Mouse (Mus musculus): Measurements from ENCODE around the gene Haus6. TPM values are rescaled to one million over a fixed set of nuclear protein-coding genes. Genes with fewer than 3 reads are reported as not detected.
A peak's percentile ranks its signal among the peaks of the same experiment; 100 is the strongest.
"Not testable (repeated sequence)": the region's sequence is repeated elsewhere in the genome, so short reads cannot be mapped to it uniquely, and the experiment has no call there.

The Haus6 gene
- 1 to 10 TPM; 7.3 to 8.2 TPM for total RNA-seq (2021)
- long read RNA-seq, experiment 1, partial matches to known transcripts = 0 of 2 reads
- long read RNA-seq, experiment 1, other reads (novel, unspliced or antisense) = 2 of 2 reads
- long read RNA-seq, experiment 2, full-length matches to known transcripts = 2 of 2 reads
- long read RNA-seq, experiment 2, partial matches to known transcripts = 0 of 2 reads
- long read RNA-seq, experiment 2, other reads (novel, unspliced or antisense) = 0 of 2 reads

DNA sequence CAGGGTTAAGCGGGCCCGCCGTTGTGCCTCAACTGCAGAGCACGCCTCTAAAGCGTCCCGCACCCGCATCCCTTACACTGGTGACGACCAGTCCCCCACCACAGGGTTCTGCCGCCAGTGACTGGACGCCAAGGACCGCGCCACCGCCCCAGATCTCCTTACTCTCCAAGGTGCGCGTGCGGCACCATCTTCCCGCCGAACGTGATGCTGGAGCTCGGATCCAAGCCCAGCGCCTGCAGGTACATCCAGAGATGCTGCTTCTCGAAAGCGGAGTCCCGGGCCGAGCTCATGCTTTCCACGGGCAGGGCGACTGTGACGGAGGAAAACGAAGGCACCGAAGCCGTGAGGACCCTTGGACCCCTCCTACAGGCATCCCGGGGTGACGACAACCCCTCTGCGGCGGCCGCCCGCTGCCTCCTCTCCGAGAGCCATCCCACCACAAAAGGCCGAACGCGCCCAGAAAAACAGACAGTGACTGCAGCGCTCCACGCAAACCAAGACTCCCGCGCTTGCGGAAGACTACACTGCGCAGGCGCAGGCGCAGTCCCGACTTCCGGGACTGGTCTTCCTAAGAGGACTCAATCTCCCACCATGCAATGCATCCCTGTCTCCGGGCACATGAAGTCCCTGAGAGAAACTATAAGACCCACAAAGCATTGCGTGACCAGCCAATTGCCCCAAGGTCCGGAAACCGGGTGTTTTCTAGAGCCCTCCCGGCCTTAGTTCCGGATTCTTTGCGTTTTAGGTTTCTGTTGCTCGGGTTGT, at the start of gene Haus6:
Haus6 (minus strand) TSS at position 532 of the 765 bp plus-strand sequence.
- peak; percentile 84 to 96 for DNase-seq (ENCODE audit: low spot score in 2 of 2)

DNA sequence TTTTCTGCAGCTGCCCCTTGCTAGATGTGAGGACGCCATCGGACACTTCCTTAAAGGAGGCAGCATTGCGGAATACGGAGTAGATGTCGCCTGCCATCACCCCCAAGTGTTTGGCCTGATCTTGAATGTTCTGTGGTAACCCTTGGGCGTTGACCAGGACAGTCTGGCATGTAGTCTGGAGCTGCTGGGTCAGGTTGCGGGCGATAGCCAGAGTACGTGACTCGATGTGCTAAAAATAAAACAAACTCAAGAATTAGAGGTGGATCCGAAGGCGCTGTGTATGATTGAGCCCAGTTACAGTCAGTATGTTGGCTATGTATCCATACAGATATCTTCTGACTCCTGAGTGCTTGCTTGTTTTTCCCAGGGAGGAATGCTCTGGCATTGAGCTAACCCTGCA, 45.3 kb upstream of the Haus6 start:
- DNase-seq (ENCODE audit: low spot score in 2 of 2) = no peak

DNA sequence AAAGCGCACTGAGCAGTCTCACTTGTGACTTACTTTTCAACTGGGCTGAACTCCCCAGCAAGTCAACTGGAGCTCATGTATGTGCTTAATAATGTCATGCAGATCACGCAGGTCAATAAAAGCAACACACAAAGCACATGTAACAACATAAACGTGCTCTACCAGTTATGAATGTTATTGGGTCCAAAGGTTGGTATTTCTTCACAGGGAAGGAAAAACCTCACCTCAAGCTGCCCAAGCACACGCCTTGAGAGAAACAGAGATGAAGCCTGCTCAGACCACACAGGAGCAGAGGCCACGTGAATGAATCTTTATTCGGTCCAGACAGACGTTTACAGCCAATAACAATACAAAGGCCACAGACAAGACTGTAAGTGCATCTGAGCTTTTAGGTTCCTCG, 44.6 kb upstream of the Haus6 start:
- DNase-seq (ENCODE audit: low spot score in 2 of 2) = not testable (repeated sequence)

DNA sequence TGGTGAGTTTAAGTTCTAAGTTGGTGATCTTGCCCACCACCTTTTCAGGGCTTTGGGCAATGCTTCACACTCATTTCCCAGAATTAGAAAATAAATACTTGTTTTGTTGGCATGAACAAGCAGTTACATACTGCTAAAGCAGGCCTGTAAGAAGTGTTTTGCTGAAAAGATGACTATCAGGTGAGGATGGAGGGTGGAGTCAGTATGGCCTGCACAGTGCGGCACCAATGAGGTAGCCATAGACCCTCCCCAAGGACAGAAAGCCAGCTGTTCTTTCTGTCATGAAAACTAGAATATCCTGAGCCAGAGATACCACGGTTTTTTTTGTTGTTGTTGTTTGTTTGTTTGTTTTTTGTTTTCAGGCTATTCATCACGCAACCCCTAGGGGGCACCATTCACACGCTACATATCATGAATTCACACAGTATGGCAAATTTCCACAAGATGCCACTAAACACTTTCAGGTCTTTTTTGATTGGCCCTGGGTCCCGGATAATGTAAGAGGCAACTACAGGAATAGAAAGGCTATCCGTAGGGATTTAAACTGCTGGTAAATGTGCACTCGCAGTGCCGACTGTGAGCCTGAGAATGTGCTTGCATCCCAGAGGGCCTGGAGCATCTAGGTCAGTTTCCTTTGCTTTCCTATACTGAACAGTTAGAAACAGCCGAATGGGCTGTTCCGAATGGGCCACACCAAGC, 40.0 kb upstream of the Haus6 start:
- DNase-seq (ENCODE audit: low spot score in 2 of 2) = no peak

DNA sequence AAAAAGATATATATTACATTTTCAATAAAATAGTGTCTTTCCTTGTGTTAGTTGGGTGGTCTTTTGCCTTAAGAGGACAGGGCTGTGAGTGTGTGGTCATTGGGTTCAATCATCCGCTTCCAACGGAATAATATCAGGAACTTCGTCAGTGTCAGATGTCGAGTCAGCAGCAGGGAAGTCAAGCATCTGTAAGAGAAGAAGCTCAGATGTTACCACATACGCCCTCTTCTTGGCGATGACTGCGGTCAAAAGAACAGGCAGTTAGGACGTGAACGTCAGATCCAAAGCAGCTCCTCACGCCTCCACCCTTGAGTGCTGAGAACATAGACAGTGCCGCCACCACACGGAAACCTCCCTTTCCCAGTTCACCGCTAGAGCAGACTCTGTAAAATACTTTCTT, 36.5 kb upstream of the Haus6 start:
- not testable (repeated sequence) for DNase-seq (ENCODE audit: low spot score in 2 of 2)

DNA sequence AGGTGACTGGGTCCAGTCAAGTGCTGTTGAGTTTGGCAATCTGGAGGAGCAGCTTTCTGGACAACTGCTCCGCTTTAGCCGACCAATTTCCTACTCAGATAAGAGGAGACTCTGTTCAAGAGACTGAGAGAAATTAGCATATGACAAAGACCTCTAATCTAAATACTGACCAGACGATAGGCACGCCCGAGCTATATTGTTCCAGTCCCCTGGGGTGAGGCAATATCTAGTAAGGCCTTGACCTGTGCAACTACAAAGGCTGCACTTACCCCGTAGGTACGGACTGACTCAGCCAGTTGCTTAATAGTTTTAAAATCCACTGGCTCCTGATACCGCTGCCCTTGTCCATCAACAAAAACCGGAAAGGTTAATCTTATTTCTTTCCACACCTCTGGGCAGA, 25.7 kb upstream of the Haus6 start:
- not testable (repeated sequence) for DNase-seq (ENCODE audit: low spot score in 2 of 2)

DNA sequence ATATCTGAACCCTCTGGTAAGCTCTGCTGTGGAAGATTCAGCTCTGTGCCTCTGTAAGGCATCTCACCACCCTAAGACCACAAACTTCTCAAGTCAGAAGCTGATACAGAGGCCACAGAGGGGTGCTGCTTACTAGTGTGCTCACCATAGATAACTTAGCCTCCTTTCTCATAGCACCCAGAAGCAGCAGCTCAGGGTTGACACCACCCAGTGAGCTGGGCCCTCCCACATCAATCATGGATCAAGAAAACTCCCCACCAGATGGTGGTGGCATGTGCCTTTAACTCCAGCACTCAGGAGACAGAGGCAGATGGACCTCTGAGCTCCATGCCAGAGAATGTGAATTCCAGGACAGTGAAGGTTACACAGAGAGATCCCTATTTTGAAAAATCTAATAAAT, 23.0 kb upstream of the Haus6 start:
- not testable (repeated sequence) for DNase-seq (ENCODE audit: low spot score in 2 of 2)

DNA sequence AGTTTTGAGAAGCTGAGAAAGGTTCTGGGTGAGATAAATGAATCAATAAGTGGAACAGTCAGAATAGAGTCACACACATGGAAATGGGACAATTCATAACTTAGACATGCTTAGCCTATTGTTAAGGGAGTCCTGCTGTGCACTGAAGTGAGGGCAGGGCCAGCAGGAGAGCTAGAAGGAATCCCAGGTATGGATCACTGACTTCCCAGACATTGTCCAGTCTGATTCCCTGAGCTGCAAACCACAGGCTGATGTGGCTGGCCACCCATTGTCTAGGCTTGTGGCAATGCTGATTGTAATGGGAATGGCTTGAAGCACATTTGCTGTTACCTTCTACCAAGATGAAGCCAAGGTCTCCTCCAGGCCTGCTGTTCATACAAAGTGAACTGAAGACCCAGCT, 22.5 kb upstream of the Haus6 start:
- not testable (repeated sequence) for DNase-seq (ENCODE audit: low spot score in 2 of 2)

DNA sequence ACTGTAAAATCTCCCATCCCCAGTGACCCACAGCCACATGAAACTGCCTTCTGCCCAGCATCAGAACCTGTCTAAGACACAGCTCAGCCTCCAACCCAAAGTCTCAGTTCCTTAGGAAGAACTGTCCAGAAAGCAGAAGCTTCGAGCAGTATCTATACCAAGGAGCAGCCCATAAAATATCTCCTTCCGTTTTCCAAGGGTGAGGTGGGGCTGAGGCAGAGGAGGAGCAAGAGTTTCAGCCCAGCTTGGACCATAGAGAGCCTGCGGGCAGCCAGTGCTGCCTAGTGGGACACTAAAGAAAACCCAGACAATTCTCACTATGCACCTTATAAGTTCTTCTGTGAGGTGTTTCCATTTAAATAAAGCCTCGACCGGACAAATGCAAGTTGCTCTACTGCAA, 20.7 kb upstream of the Haus6 start:
- DNase-seq (ENCODE audit: low spot score in 2 of 2) = not testable (repeated sequence)

DNA sequence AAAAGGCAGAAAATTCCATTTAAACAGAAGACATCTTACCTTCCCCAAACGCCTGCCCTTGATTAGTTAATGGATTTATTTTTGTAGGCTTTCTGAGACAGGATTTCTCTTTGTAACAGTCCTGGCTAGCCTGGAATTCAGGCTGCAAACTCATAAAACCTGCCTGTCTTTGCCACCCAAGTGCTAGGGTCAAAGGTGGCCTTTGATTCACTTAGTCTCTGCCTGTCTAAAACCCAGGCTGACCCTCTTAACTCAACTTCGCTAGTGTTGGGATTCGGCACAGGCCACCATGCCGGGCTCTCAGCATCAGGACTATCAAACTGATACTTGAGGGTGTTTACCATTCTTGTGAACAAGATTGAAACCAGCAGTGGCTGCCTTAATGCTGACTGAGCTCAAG, 20.0 kb upstream of the Haus6 start:
- DNase-seq (ENCODE audit: low spot score in 2 of 2) = no peak

DNA sequence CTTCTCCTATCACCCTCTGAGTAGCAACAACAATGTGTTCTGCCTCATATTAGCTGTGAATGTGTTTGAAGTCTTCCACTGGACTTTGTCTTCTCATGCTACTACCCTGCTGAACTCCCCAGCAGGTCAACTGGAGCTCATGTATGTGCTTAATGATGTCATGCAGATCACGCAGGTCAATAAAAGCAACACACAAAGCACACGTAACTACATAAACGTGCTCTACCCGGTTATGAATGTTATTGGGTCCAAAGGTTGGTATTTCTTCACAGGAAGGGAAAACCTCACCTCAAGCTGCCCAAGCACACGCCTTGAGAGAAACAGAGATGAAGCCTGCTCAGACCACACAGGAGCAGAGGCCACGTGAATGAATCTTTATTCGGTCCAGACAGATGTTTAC, 14.6 kb upstream of the Haus6 start:
- DNase-seq (ENCODE audit: low spot score in 2 of 2) = not testable (repeated sequence)

DNA sequence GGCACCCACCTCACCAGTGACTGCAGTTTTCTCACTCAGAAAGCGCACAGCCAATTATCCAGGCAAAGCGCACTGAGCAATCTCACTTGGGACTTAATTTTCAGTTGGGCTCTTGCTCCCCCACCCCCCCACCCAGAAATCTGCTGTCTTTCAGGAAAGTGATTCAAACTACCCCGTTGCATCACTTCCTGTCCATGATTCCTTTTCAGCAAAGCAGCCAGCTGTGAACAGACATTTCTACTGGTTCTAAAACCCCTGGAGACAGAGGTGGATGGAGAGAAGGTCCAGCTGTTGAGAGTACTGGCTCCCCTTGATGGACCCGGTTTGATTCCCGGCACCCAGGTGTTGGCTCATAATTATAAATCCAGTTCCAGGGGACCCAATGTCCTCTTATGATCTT, 13.6 kb upstream of the Haus6 start:
- no peak for DNase-seq (ENCODE audit: low spot score in 2 of 2)

DNA sequence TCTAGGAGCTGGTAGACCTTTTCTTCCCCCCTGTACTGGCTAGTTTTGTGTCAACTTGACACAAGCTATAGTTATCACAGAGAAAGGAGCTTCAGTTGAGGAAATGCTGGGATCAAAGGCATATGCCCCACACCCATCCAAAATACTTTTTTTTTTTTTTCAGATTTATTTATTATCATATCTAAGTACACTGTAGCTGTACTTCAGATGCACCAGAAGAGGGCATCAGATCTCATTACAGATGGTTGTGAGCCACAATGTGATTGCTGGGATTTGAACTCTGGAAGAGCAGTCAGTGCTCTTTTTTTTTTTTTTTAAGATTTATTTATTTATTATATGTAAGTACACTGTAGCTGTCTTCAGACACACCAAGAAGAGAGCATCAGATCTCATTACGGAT, 10.7 kb upstream of the Haus6 start:
- not testable (repeated sequence) for DNase-seq (ENCODE audit: low spot score in 2 of 2)

DNA sequence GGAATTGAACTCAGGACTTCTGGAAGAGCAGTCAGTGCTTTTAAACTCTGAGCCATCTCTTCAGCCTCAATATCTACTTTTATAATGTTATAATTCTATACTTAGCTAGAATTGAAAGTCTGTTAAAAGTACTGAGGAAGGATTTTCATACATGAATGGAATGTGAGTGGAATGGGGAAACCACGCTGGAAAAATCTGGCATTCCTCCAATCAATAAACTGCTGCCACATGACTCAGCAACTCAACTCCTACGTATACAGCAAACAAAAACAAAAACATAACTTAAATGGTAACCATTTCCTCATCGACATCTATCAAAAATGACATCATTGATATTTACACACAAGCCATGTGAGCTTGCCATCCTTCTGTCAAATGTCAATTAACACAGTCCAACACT, 10.3 kb upstream of the Haus6 start:
- no peak for DNase-seq (ENCODE audit: low spot score in 2 of 2)

DNA sequence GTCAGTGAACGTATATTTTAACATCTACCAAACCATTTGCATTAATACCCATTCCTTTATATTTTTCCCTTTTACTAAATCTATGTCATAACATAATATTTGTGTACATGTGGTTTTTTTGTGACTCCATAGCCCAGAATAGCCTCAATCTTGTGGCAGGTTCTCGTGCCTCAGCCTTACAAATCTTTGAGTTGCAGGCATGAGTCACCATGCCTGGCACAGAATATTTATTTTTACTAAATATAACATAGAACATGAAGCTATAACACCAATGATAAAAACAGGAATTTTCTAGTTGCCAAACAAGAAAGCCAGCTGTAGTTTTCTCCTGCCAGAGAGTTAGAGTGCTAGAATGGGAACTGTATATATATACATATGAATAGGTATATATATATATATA, 8.7 kb upstream of the Haus6 start:
- no peak for DNase-seq (ENCODE audit: low spot score in 2 of 2)

DNA sequence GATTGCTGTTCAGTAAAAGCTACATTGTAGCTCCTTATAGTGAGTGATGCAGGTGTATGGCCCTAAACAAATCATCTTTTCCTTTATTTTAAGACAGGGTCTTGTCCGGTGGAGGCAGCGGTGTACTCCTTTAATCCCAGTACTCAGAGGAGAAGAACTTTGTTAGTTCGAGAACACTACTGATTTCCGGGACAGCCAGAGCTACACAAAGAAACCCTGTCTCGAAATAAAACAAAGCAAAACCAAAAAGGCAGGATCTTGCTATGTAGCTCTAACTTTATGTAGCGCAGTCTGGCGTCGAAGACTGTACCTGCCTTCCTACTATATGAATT, 400 bp upstream of the Haus6 start:
- no peak for DNase-seq (ENCODE audit: low spot score in 2 of 2)

DNA sequence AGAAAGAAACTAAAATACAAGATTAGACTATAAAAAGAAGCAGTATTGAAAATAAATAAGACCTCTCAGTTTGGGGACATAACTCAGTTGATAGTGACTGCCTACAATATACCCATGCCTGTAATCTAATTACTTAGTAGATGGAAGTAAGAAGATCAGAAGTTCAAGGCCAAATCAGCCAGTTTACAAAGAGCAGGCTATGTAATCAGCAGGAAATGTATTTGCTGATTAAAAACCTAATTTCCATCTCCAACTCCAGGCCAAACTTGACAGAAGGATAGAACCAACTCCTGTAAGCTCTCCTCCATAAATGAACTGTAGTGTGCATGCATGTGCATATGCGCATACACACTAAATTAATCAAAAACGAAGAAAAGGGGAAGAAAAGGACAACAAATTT, 20.6 kb downstream of the Haus6 start:
- DNase-seq (ENCODE audit: low spot score in 2 of 2) = no peak

DNA sequence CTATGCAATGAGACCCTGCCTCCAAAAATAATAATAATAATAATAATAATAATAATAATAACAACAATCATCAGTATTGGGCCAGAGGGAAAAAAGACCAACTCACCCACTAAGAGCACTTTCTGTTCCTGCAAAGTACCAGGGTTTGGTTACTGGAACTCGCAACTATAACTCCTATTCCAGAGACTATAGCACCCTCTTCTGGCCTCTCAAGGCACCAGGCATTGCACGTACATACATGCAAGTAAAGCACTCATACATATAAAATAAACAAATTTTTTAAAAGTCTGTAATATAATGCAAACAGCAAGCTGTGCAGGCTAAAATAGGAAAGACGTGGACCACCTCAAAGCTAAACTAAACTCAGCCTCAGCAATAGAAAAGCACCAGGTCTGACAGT, 23.6 kb downstream of the Haus6 start:
- no peak for DNase-seq (ENCODE audit: low spot score in 2 of 2)

DNA sequence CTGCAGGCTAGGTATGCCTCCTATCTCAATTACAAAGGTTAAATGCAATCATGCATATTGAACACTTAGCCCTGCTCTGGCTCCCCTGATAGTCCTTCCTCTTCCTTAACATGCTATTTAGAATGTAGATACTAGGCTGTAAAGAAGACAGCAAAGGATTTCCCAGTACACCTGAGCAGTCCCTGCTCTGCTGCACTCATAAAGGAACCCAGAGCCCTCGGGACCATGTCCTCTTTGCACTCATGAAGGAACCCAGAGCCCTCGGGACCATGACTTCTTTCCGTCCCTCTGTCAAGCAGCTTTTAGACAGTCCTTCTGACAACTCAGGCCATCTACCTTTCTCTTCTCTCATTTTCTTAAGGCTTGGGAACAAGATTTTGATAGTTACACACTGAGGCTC, 31.3 kb downstream of the Haus6 start:
- no peak for DNase-seq (ENCODE audit: low spot score in 2 of 2)

DNA sequence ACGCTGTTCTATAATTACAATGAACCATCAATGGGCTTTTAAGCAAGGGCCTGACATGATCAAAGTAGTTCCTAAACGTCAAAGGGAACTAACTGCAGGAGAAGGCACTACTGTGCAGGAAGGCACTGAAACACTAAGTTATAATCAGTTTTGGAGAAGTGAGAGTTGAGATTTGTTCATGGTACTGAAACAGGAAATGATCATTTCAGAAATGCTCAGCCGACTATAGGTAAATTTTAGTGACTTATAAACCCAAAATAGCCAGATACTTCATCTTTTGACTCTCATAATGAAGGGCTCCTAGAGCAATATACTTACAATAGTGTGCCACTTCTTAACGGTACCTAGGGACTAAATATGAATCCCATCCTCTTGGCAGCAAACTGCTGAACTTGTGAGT, 31.8 kb downstream of the Haus6 start:
- no peak for DNase-seq (ENCODE audit: low spot score in 2 of 2)

DNA sequence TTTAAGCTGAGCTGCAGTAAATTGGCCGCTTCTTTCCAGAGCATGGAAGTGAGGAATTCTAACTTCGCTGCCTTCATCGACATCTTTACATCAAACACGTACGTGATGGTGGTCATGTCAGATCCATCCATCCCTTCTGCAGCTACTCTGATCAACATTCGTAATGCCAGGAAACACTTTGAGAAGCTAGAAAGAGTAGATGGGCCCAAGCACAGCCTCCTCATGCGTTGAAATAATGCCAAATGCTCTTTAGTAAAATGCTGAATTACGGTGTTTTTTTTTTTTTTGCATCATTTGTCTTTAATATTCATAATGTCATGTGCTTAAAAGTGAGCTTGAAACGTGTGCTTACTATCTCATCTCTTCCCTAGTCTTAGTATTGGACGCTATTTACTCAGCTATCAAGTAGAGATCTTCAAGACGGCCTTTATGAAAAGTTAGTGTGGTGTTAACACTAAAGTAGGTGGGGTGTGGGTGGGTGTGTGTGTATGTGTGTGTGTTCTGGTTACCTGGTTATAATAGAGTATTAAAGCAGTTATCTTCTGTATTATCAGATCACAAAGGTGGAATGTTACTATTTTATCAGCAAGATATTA, 35.1 kb downstream of the Haus6 start:
- DNase-seq (ENCODE audit: low spot score in 2 of 2) = no peak

DNA sequence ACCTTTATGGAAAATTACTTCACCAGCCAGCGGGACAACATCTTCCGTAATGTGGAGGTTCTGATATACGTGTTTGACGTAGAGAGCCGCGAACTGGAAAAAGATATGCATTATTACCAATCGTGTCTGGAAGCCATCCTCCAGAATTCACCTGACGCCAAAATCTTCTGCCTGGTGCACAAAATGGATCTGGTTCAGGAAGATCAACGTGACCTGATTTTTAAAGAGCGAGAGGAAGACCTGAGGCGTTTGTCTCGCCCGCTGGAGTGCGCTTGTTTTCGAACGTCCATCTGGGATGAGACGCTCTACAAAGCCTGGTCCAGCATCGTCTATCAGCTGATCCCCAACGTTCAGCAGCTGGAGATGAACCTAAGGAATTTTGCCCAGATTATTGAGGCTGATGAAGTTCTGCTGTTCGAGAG, 35.7 kb downstream of the Haus6 start:
- DNase-seq (ENCODE audit: low spot score in 2 of 2) = peak; percentile 31 to 35
